Mouse (Mus musculus) ES-Bruce4 (cell line): ENCODE measurements around the gene Etfb.

ENCODE experiments used
- CTCF ChIP-seq: IDR thresholded peaks from one replicate; pipeline ENCODE4 v1.8.1; 2011; ENCODE audit warnings: low read depth, low read length
- POLR2A ChIP-seq: IDR thresholded peaks from one replicate; pipeline ENCODE4 v1.8.1; 2011; ENCODE audit warnings: low read length; ENCODE audit not compliant: insufficient read depth

GRCm38 (mm10) chr7:43434676-43435075 is 9.2 kb upstream of the Etfb start:
- no peak for TF ChIP-seq POLR2A
- no peak for TF ChIP-seq CTCF
